Mouse (Mus musculus) Patski (cell line): ENCODE results near the gene Cntnap1. TPM values are rescaled to one million over a fixed set of nuclear protein-coding genes. Genes with fewer than 3 reads are reported as not detected.
"Not testable (repeated sequence)": the region's sequence is repeated elsewhere in the genome, so short reads cannot be mapped to it uniquely, and the experiment has no call there.

Source experiments
- ATAC-seq: fragments of 100-300 bp; one replicate; pipeline ENCODE4 v1.8.0; 2021
- CTCF ChIA-PET: fragments of 350-600 bp; sonication (Branson Sonifier 250); formaldehyde crosslinking; loops from one replicate; lab custom pipeline; 2022; ENCODE audit warnings: inconsistent platforms; lab: Charles Lee
- POLR2A ChIA-PET: fragments of 350-600 bp; sonication (Branson Sonifier 250); formaldehyde crosslinking; loops from one replicate; lab custom pipeline; 2022; ENCODE audit warnings: antibody characterized with exemption, inconsistent platforms; lab: Charles Lee
- DNase-seq: peaks from one replicate; pipeline ENCODE4 v3.0.0-alpha.2; 2011; ENCODE audit warnings: low read depth, low spot score
- H3K27me3 ChIP-seq: fragments of 371-371 bp; one replicate; pipeline ENCODE4 v1.5.1; 2021
- CTCF ChIP-seq: fragments of 100-300 bp; IDR thresholded peaks from one replicate; pipeline ENCODE4 v1.5.1; 2021
- in situ Hi-C: fragments of 300-500 bp; cut with MboI; formaldehyde crosslinking; loops from 3 replicates; pipeline ENCODE4 v1.11.1; 2018; ENCODE audit warnings: low pct_unique_long_range_greater_than_20kb, mixed read lengths
- polyA plus RNA-seq: library from polyadenylated mRNA; unstranded; gene quantifications from one replicate; pipeline ENCODE4 v1.2.3, GENCODE M21; 2021

Gene Cntnap1
- polyA plus RNA-seq, 1 experiment from 2014 or later = 10.8 TPM

DNA sequence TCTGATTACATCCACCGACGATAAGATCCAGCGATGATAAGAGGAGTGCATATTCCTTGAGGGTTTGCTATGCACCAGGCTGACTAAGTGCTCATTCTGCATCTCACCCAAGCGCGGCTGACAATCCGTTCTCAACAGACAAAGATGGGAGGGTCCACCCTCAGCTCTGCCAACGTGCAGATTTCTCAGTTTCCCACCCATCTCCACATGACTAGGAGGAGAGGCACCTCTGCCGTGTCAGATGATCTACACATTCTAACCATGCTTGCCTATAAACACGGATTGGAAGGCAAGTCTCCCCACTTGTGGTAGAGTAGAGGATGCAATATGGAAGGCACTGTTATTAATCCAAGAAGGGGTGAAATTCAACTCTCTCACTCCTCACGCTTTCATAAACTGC, 21.6 kb upstream of the Cntnap1 start:
- CTCF ChIA-PET = interaction anchor here (0.8 kb wide), 1 partner anchor 10 kb away, joined by 3 read pairs; no protein-coding TSS in a partner anchor
- in situ Hi-C loops = no loop called here
- no peak for TF ChIP-seq CTCF

DNA sequence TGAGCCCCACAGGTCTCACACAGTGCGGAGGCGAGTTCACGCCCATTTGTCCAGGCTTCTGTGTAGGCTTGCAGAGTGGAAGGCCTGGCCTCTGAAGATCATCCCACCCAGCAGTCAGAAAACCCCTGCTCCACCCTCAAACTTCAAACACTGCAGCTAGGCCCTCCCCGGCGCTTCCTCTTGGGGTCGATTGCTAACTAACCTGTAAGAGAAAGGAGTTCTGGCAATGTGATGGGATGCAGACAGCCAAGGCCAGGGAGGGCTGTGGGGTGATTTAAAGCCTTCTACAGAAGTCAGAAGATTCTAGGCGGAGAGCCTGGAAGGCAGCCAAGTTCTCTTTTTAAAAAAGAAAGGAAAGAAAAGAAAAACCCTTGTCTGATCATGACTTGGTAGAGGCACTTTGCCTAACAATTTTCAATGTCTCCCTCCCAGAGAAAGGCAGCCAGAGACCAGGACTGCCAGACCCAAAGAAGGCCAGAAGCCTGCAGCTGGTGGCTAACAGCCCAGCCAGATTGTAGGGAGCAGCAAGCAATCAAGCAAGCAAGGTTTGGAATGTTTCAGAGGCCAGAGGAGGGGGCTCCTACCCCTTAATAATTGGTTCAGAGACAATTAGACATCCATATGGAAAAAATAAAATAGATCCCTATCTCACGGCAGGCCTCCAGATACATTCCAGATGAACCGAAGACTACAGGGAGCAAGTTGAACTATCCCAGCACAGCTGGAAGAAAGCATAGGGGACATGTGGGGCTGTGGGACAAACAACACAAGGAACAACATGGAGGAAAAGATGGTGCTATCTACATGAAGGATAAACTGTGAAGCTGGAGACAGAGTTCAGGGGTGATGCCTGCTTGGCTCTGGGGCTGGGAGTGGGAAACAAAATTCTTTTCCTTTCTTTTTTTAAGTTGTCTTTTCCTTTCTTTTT, 20.9 kb upstream of the Cntnap1 start:
- TF ChIP-seq CTCF = no peak
- ChIA-PET POLR2A (interaction anchor here (1.3 kb wide), 1 partner anchor 22 kb away, joined by 3 read pairs; the partner anchor contains the start of genes Cntnap1 and Plekhh3), CTCF (interaction anchor here (0.8 to 1.1 kb wide), 2 partner anchors 10 to 22 kb away, joined by 3 read pairs; no protein-coding TSS in a partner anchor)
- in situ Hi-C loops = no loop called here
- ATAC-seq (no peak), DNase-seq (no peak)
- H3K27me3 ChIP-seq = no peaks in the 10 kb centered on the region

More for the DNA sequence above, 21.6 kb upstream of the Cntnap1 start:
- ATAC-seq (no peak), DNase-seq (no peak)
- POLR2A ChIA-PET = interaction anchor here (1.3 kb wide), 1 partner anchor 22 kb away, joined by 3 read pairs; the partner anchor contains the start of genes Cntnap1 and Plekhh3
- no peaks in the 10 kb centered on the region for H3K27me3 ChIP-seq

DNA sequence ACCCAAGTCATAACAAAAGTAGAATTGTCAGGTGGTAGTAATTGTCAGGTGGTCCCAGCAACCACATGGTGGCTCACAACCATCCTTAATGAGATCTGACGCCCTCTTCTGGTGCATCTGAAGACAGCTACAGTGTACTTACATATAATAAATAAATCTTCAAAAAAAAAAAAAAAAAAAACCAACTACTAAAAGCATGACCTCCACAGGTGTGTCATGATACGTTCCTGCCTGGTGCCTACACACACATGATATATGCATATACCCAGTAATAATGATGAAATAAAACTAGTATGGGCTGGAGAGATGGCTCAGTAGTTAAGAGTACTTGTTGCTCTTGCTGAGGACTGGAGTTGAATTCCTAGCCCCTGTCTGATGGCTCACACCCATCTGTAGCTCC, 19.3 kb upstream of the Cntnap1 start:
- POLR2A ChIA-PET = no interaction called here
- in situ Hi-C loops = no loop called here
- DNase-seq (no peak), ATAC-seq (no peak)
- CTCF ChIA-PET = no interaction called here
- H3K27me3 ChIP-seq = no peaks in the 10 kb centered on the region
- no peak for TF ChIP-seq CTCF

DNA sequence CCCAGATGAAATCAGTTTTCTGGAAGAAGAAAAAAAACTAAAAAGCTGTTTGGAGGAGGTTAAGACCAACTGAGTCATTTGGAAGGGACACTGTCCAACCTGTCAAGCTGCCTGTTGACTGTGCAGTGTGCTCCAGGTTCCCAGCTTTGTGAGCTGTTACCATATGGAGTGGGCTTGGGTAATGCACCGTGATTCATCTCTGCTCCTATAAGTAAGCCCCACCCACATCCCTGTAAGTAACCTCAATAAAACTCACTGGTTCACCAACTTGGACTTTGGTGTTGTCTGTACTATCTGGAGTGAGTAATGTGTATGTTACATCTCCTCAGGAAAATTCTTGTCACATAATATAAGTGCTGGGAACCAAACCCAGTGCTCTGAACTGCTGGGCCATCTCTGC, 17.5 kb upstream of the Cntnap1 start:
- no peak for TF ChIP-seq CTCF
- ATAC-seq = no peak

GRCm38 (mm10) chr11:101154648-101155047, 15.7 kb upstream of the Cntnap1 start:
- in situ Hi-C loops = no loop called here
- CTCF ChIA-PET = no interaction called here
- no peak for ATAC-seq

More for the DNA sequence above, 17.5 kb upstream of the Cntnap1 start:
- DNase-seq = no peak
- in situ Hi-C loops = no loop called here
- POLR2A ChIA-PET = interaction anchor here (0.7 kb wide), 1 partner anchor 147 kb away, joined by 5 read pairs; no protein-coding TSS in a partner anchor
- no peaks in the 10 kb centered on the region for H3K27me3 ChIP-seq
- CTCF ChIA-PET = interaction anchor here (0.7 to 1.3 kb wide), 5 partner anchors 11 to 48 kb away, joined by 3 to 5 read pairs (median 3); partner anchors contain the start of gene Cntnap1

DNA sequence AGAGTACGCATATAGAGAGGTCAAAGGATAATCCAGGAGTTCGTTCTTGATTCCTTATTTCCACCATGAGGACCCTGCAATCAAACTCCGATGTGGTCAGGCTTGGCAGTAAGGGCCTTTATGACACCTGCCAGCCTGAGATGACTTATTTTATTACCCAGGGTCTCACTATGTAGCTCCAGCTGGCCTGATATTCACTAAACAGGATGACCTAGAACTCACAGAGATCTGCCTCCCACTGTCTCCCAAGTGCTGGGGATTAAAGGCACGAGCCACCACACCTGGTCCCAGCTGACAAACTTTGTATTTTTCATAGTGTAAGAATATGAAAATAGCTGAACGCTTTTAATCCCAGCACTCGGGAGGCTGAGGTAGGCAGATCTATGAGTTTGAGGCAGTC, 15.2 kb upstream of the Cntnap1 start:
- DNase-seq = no peak
- in situ Hi-C loops = no loop called here
- ChIA-PET POLR2A (no interaction called here), CTCF (no interaction called here)
- no peaks in the 10 kb centered on the region for H3K27me3 ChIP-seq
- no peak for ATAC-seq
- no peak for TF ChIP-seq CTCF

More at GRCm38 (mm10) chr11:101154648-101155047, 15.7 kb upstream of the Cntnap1 start:
- TF ChIP-seq CTCF = no peak
- no peak for DNase-seq
- H3K27me3 ChIP-seq = no peaks in the 10 kb centered on the region
- POLR2A ChIA-PET = no interaction called here

DNA sequence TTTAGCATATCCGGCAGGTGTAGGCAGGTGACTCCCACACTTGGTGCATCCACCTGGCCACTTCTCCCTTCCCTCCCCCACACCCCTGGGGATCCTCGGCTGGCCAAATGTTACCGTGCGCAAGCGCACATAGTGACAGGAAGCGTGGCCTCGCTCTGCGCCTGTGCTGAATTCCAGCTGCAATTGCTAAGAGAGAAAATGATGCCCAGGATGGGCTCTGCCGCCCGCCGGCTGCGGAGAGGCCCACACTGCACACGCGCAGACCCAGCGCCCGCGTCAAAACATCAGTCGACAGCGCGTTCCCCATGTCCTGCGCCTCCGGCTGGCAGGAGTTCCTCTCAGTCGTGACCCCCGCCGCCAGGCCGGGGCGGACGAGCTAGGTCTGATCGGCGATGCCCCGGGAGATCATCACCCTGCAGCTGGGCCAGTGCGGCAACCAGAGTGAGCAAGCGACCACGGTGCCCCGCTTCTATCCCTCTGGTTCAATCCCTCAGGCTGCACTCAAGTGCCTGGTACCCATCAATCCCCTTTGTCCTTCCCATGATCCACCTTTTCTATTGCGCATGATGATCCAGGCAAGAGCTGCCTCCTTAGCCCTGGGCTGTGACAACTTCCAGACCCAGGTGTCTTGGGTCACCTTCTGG, 14.5 kb upstream of the Cntnap1 start, which contains the start of gene Tubg2:
Gene Tubg2, plus strand, starts transcription at position 180 of the 644 bp plus-strand sequence.
- TF ChIP-seq CTCF = no peak
- DNase-seq (no peak), ATAC-seq (no peak)
- in situ Hi-C loops = no loop called here
- POLR2A ChIA-PET = no interaction called here
- no peaks in the 10 kb centered on the region for H3K27me3 ChIP-seq
- CTCF ChIA-PET = no interaction called here

DNA sequence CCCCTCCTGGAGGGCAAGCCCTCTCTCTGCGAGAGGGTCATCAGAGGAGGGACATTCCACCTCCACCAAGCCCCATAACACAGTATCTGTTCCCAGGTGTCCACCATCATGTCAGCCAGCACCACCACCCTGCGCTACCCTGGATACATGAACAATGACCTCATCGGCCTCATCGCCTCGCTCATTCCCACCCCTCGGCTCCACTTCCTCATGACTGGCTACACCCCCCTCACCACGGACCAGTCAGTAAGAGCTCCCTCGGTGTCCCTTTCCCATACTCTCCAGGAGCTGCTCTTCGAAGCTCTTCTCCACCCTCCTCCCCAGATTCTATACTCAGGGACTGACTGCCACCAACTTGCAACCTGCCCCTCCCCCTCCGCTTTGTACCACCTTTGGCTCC, 10.2 kb upstream of the Cntnap1 start:
- POLR2A ChIA-PET = interaction anchor here (0.6 kb wide), 1 partner anchor 121 kb away, joined by 5 read pairs; no protein-coding TSS in a partner anchor
- ATAC-seq, CTCF ChIA-PET, DNase-seq, in situ Hi-C loops, H3K27me3 ChIP-seq: not testable (repeated sequence)

GRCm38 (mm10) chr11:101160981-101161505, 9.3 kb upstream of the Cntnap1 start:
- ATAC-seq, H3K27me3 ChIP-seq, POLR2A ChIA-PET, in situ Hi-C loops, DNase-seq: not testable (repeated sequence)
- CTCF ChIA-PET = interaction anchor here (1.6 kb wide), 1 partner anchor 43 kb away, joined by 3 read pairs; no protein-coding TSS in a partner anchor

DNA sequence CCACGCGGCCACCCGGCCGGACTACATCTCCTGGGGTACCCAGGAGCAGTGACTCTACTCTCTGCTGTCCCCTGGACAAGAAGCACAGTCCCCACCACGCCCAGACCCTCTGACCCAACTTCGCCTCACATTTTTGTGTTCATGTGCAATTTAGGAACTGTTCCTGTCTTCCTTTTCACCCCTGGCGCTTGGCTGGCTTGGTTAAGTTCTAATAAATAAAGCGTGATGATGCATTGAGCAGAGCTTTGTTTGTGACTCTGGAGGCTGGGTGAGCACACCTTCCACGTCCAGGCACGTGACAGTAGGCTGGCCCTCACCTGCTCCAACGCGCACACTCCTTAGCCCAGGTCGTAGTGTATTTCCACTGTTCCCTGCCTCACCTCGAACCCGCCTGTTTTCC, 8.8 kb upstream of the Cntnap1 start:
- POLR2A ChIA-PET = no interaction called here

More for the DNA sequence above, 8.8 kb upstream of the Cntnap1 start:
- in situ Hi-C loops = no loop called here
- no peaks in the 10 kb centered on the region for H3K27me3 ChIP-seq
- CTCF ChIA-PET = interaction anchor here (1.6 kb wide), 1 partner anchor 44 kb away, joined by 3 read pairs; no protein-coding TSS in a partner anchor
- no peak for TF ChIP-seq CTCF
- ATAC-seq = no peak
- DNase-seq = no peak
